Mouse (Mus musculus) small intestine, adult 2 months (tissue): ENCODE results near the gene Olfr1042. TPM values are rescaled to one million over a fixed set of nuclear protein-coding genes. Genes with fewer than 3 reads are reported as not detected.

Source experiments
- H3K27ac ChIP-seq: fragments of 200-500 bp; 2 replicates; pipeline ENCODE4 v1.5.1; 2012; ENCODE audit warnings: low read depth, low read length, control low read depth, inconsistent platforms; ENCODE audit not compliant: insufficient read depth
- H3K27me3 ChIP-seq: fragments of 200-500 bp; 2 replicates; pipeline ENCODE4 v1.6.1; 2012; ENCODE audit warnings: mild to moderate bottlenecking, moderate library complexity, low read length, inconsistent platforms; ENCODE audit not compliant: control insufficient read depth, insufficient read depth
- H3K36me3 ChIP-seq: fragments of 200-500 bp; 2 replicates; pipeline ENCODE4 v1.6.1; 2012; ENCODE audit warnings: mild to moderate bottlenecking, low read length, control low read depth, inconsistent platforms; ENCODE audit not compliant: control insufficient read depth, insufficient read depth
- H3K4me1 ChIP-seq: fragments of 200-500 bp; 2 replicates; pipeline ENCODE4 v1.6.1; 2012; ENCODE audit warnings: low read length, inconsistent platforms, mixed read lengths; ENCODE audit not compliant: control insufficient read depth, insufficient read depth, insufficient read length
- H3K4me3 ChIP-seq: fragments of 200-500 bp; 2 replicates; pipeline ENCODE4 v1.5.1; 2012; ENCODE audit warnings: low read depth, mild to moderate bottlenecking, control low read depth, inconsistent platforms, low read length, moderate library complexity
- CTCF ChIP-seq: fragments of 200-500 bp; IDR thresholded peaks from 2 replicates; pipeline ENCODE4 v1.5.1; 2012; ENCODE audit warnings: low read depth, mild to moderate bottlenecking, control low read depth, inconsistent platforms, low read length, moderate library complexity, mixed read lengths; ENCODE audit not compliant: insufficient replicate concordance, insufficient read length; ENCODE audit errors: extremely low read depth
- POLR2A ChIP-seq: fragments of 200-500 bp; IDR thresholded peaks from 2 replicates; pipeline ENCODE4 v1.6.1; 2012; ENCODE audit warnings: low read depth, mild to moderate bottlenecking, control low read depth, inconsistent platforms, low read length, moderate library complexity
- WGBS: fragments of 180-500 bp; shearing (Covaris S2); methylation state at CpG from one replicate; pipeline ENCODE4 v1.1.7; 2018; 5-methylcytosine and 5-hydroxymethylcytosine counted together
- polyA plus RNA-seq: library from polyadenylated mRNA; depleted of rRNA; stranded (reverse); fragments of >200 nt; gene quantifications from 2 replicates; pipeline ENCODE4 v1.2.3, GENCODE M21; 2012; rRNA removed

The Olfr1042 gene
- polyA plus RNA-seq, 1 experiment, result not detected

GRCm38 (mm10) chr2:86146632-86147031 lies 15.0 kb downstream of the Olfr1042 start, which contains the start of gene Olfr1040:
Gene Olfr1040 (minus strand): TSS chr2:86146732.
- TF ChIP-seq POLR2A (no peak), CTCF (no peak)
- no peak within 1 kb of the TSS for H3K4me3 ChIP-seq
- H3K27ac ChIP-seq, result no peak within 1 kb of the TSS
- H3K36me3 ChIP-seq, result no peaks in the 10 kb centered on the region
- H3K27me3 ChIP-seq, result no peaks in the 10 kb centered on the region
- no peaks in the 10 kb centered on the region for H3K4me1 ChIP-seq
- 79% methylated on average over 1 of the region's 1 CpGs for WGBS

GRCm38 (mm10) chr2:86135828-86136227 lies 25.8 kb downstream of the Olfr1042 start, which contains the start of gene Olfr1039:
Gene Olfr1039 (minus strand): TSS chr2:86135928.
- WGBS, result 92% methylated on average over 1 of the region's 1 CpGs
- Histone ChIP-seq H3K4me3 (no peak within 1 kb of the TSS), H3K27me3 (no peaks in the 10 kb centered on the region), H3K4me1 (no peaks in the 10 kb centered on the region), H3K36me3 (no peaks in the 10 kb centered on the region), H3K27ac (no peak within 1 kb of the TSS)
- no peak for TF ChIP-seq CTCF

Other genes starting within 250 kb of the Olfr1042 start
- not detected in 2 replicates for gene Olfr1025-ps1, start 246.6 kb downstream of the Olfr1042 start, polyA plus RNA-seq
- gene Olfr1026, start 240.3 kb downstream of the Olfr1042 start, polyA plus RNA-seq, result not detected in 2 replicates
- gene Olfr1028, start 211.4 kb downstream of the Olfr1042 start, polyA plus RNA-seq, result not detected in 2 replicates
- gene Olfr1029, start 187.9 kb downstream of the Olfr1042 start, polyA plus RNA-seq, result not detected in 2 replicates
- gene Olfr1030, start 182.6 kb downstream of the Olfr1042 start, polyA plus RNA-seq, result not detected in 2 replicates
- gene Olfr1031, start 171.5 kb downstream of the Olfr1042 start, polyA plus RNA-seq, result not detected in 2 replicates
- gene Olfr1032, start 156.3 kb downstream of the Olfr1042 start, polyA plus RNA-seq, result not detected in 2 replicates
- 0.06 TPM in 1 of 2 replicates, not detected in the other for gene Olfr1033, start 141.2 kb downstream of the Olfr1042 start, polyA plus RNA-seq
- 0.03 TPM in 1 of 2 replicates, not detected in the other for gene Olfr1034, start 116.0 kb downstream of the Olfr1042 start, polyA plus RNA-seq
- gene Olfr1036, start 87.8 kb downstream of the Olfr1042 start, polyA plus RNA-seq, result not detected in 2 replicates
- gene Olfr1037, start 74.5 kb downstream of the Olfr1042 start, polyA plus RNA-seq, result not detected in 2 replicates
- not detected in 2 replicates for gene Olfr1039, start 25.9 kb downstream of the Olfr1042 start, polyA plus RNA-seq
- gene Olfr1040, start 15.1 kb downstream of the Olfr1042 start, polyA plus RNA-seq, result not detected in 2 replicates
- not detected in 2 replicates for gene Olfr1043, start 5.7 kb upstream of the Olfr1042 start, polyA plus RNA-seq
- gene Olfr1044, start 16.0 kb upstream of the Olfr1042 start, polyA plus RNA-seq, result not detected in 2 replicates
- gene Olfr52, start 23.8 kb upstream of the Olfr1042 start, polyA plus RNA-seq, result not detected in 2 replicates
- not detected in 2 replicates for gene Olfr1045, start 41.2 kb upstream of the Olfr1042 start, polyA plus RNA-seq
- not detected in 2 replicates for gene Olfr1046, start 57.5 kb upstream of the Olfr1042 start, polyA plus RNA-seq
- gene Olfr1047, start 69.6 kb upstream of the Olfr1042 start, polyA plus RNA-seq, result not detected in 2 replicates
- gene Olfr1048, start 78.5 kb upstream of the Olfr1042 start, polyA plus RNA-seq, result not detected in 2 replicates
- gene Olfr1049, start 96.5 kb upstream of the Olfr1042 start, polyA plus RNA-seq, result not detected in 2 replicates
- not detected in 2 replicates for gene Olfr1051, start 117.2 kb upstream of the Olfr1042 start, polyA plus RNA-seq
- not detected in 2 replicates for gene Olfr1052, start 130.6 kb upstream of the Olfr1042 start, polyA plus RNA-seq
- not detected in 2 replicates for gene Olfr1053, start 153.4 kb upstream of the Olfr1042 start, polyA plus RNA-seq
- gene Olfr1054, start 173.6 kb upstream of the Olfr1042 start, polyA plus RNA-seq, result not detected in 2 replicates
- gene Olfr1055, start 188.4 kb upstream of the Olfr1042 start, polyA plus RNA-seq, result not detected in 2 replicates
- gene Olfr1056, start 200.6 kb upstream of the Olfr1042 start, polyA plus RNA-seq, result not detected in 2 replicates
- not detected in 2 replicates for gene Olfr1057, start 216.6 kb upstream of the Olfr1042 start, polyA plus RNA-seq
- not detected in 2 replicates for gene Olfr1058, start 226.7 kb upstream of the Olfr1042 start, polyA plus RNA-seq